Mouse (Mus musculus) lung, postnatal 0 days (tissue): Measurements from ENCODE around the gene Wdfy4. TPM values are rescaled to one million over a fixed set of nuclear protein-coding genes. Genes with fewer than 3 reads are reported as not detected.

Source experiments
- ATAC-seq: fragments of 200-750 bp; cut with Nextera tagmentation; 2 replicates; pipeline ENCODE4 v1.8.0; 2017; ENCODE audit warnings: moderate library complexity
- DNase-seq: peaks from one replicate; pipeline ENCODE4 v3.0.0-alpha.2; 2016; ENCODE audit warnings: low spot score
- H3K27ac ChIP-seq: fragments of 300-500 bp; sonication (generic); 2 replicates; pipeline ENCODE4 v1.5.1; 2014; ENCODE audit warnings: antibody characterized with exemption, mild to moderate bottlenecking, low read length, mixed read lengths
- H3K27me3 ChIP-seq: fragments of 300-500 bp; sonication (generic); replicated peaks from 2 replicates; pipeline ENCODE4 v1.6.1; 2014; ENCODE audit warnings: low read length, mixed read lengths; ENCODE audit not compliant: insufficient read depth
- H3K36me3 ChIP-seq: fragments of 300-500 bp; sonication (generic); 2 replicates; pipeline ENCODE4 v1.6.1; 2014; ENCODE audit warnings: low read length, mixed read lengths; ENCODE audit not compliant: insufficient read depth
- H3K4me1 ChIP-seq: fragments of 300-500 bp; sonication (generic); 2 replicates; pipeline ENCODE4 v1.6.1; 2014; ENCODE audit warnings: antibody characterized with exemption, low read depth, low read length, mixed read lengths; ENCODE audit not compliant: insufficient read depth
- H3K4me2 ChIP-seq: fragments of 300-500 bp; sonication (generic); replicated peaks from 2 replicates; pipeline ENCODE4 v1.6.1; 2014; ENCODE audit warnings: low read depth, mild to moderate bottlenecking, low read length, moderate library complexity, mixed read lengths
- H3K4me3 ChIP-seq: fragments of 300-500 bp; sonication (generic); 2 replicates; pipeline ENCODE4 v1.5.1; 2014; ENCODE audit warnings: low read depth, low read length
- H3K9ac ChIP-seq: fragments of 300-500 bp; sonication (generic); replicated peaks from 2 replicates; pipeline ENCODE4 v1.6.1; 2014; ENCODE audit warnings: low read depth, mild to moderate bottlenecking
- H3K9me3 ChIP-seq: fragments of 300-500 bp; sonication (generic); 2 replicates; pipeline ENCODE4 v1.6.1; 2016; ENCODE audit warnings: low read length, mixed read lengths
- CTCF ChIP-seq: IDR thresholded peaks from 2 replicates; pipeline ENCODE4 v1.5.1; 2016; ENCODE audit warnings: antibody characterized with exemption, mild to moderate bottlenecking
- EP300 ChIP-seq: IDR thresholded peaks from 2 replicates; pipeline ENCODE4 v1.6.1; 2016; ENCODE audit warnings: antibody characterized with exemption, mild to moderate bottlenecking, control low read depth
- WGBS: fragments of 180-500 bp; shearing (Covaris S2); extraction: QIAGEN DNeasy Blood & Tissue Kit; methylation state at CpG from one replicate; pipeline ENCODE4 v1.1.7; 2014; 5-methylcytosine and 5-hydroxymethylcytosine counted together
- polyA plus RNA-seq: library from polyadenylated mRNA; unstranded; fragments of >200 nt; fragmentation: Nextera tagmentation; extraction: Ambion mirVana; gene quantifications from 2 replicates; pipeline ENCODE4 v1.2.1, GENCODE M21; 2015

Gene Wdfy4
- polyA plus RNA-seq, 1 experiment from 2014 or later = 0.98 TPM

DNA sequence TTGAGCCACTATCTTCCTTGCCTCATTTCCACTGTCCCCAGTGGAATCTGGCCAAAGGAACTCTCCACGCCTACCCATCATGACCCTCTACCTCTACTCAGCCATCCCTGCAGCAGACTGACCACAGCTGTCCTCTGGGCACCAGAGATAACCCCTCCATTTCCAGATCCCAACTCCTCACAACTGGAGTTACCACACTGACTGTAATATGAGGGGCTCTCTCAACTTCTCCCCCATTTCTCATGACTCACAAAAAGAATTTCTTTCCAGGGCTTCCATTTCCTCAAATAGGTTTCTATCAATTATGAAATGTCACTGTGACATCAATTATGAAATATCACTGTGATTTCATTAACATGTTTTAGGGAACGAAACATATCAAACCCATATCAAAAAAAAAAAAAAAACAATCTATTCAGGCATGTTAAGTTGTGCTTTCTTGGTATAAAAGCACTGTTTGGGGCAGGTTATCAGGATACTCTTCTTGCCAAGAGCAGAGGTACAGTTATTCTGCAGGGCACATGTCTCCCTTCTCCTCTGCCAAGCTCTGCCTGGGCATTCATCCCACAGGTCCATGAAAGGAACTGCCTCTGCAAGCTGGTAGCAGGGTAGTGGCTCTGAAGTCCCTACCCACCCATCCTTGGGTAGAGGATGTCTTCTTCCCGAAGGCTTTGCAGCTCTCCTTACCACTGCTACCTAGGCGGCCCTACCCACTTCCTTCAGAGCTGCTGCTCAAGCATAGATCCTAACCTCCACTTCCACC, 10.1 kb downstream of the Wdfy4 start:
- Histone ChIP-seq H3K27me3 (no peaks in the 10 kb centered on the region), H3K9me3 (no peaks in the 10 kb centered on the region), H3K27ac (no peak overlapping the region), H3K9ac (no peak overlapping the region), H3K36me3 (no peaks in the 10 kb centered on the region), H3K4me2 (no peak overlapping the region), H3K4me3 (no peak overlapping the region), H3K4me1 (no peaks in the 10 kb centered on the region)
- no peak for TF ChIP-seq EP300
- no peak for ATAC-seq
- DNase-seq = no peak
- WGBS = 67% methylated on average over 4 of the region's 4 CpGs

DNA sequence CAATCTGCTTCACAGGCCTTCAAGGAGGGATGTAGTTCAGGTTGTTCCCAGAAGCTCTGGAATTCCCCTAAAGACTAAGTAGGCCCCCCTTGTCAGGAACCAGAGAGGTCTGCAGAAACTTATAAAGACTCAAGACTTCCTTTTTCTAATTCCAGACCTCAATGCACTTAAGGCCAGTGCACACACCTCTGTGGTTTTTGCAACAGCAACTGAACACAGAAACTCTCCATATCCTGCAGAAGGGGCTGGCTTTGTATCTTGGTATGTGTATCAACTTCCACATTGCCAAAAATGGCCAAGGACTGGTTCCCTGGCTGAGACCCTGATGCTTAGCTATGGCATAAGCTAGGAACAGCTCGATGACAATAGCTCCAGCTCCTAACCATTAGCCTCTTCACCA, 13.4 kb downstream of the Wdfy4 start:
- Histone ChIP-seq H3K4me1 (no peaks in the 10 kb centered on the region), H3K4me3 (no peak overlapping the region), H3K27ac (no peak overlapping the region), H3K9ac (no peak overlapping the region), H3K36me3 (no peaks in the 10 kb centered on the region), H3K27me3 (no peaks in the 10 kb centered on the region), H3K4me2 (no peak overlapping the region), H3K9me3 (no peaks in the 10 kb centered on the region)
- ATAC-seq (no peak), DNase-seq (no peak)
- no peak for TF ChIP-seq CTCF
- 66% methylated on average over 1 of the region's 1 CpGs for WGBS

DNA sequence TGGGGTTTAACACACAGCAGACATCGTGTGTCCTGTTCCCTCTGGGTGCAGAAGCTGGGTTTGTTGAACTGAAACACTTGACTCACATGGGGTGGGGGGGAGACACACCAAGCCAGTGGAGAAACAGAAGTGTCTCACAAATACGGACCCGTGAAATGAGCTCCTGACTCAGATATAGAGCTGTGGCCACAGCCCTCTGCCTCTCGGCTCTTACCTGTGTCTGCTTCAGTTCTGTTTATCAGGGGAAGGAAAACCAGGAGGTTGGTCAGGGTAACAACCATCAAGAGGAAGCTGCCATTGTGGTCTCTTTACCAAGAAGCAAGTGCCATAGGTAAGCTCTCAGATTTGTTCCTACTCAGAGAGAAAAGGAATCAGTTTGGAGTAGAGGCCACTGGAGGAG, 16.6 kb downstream of the Wdfy4 start:
- 73% methylated on average over 4 of the region's 4 CpGs for WGBS
- Histone ChIP-seq H3K27ac (no peak overlapping the region), H3K4me2 (no peak overlapping the region), H3K9me3 (no peaks in the 10 kb centered on the region), H3K4me3 (no peak overlapping the region), H3K9ac (no peak overlapping the region), H3K27me3 (no peaks in the 10 kb centered on the region), H3K4me1 (no peaks in the 10 kb centered on the region), H3K36me3 (no peaks in the 10 kb centered on the region)
- ATAC-seq (no peak), DNase-seq (no peak)
- no peak for TF ChIP-seq CTCF
- no peak for TF ChIP-seq EP300

DNA sequence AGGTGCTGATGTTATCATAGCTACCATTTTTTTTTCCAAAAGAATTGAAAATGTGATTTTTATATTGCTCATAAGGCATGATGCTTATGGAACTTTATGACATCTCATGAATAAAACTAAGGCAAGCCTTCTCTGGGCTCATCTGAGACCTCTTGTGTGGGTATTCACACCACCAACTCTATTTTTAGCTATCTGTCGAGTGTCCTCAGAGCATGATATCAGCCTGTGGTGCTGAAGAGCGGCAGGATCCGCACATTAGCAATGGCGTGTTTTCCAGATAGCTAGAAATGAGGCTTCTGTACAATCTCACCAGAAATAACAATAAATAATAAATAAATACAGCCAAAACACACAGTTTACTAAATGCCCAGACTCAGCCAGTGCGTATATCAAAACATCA, 23.1 kb downstream of the Wdfy4 start:
- H3K27ac ChIP-seq = no peak overlapping the region
- DNase-seq = no peak

DNA sequence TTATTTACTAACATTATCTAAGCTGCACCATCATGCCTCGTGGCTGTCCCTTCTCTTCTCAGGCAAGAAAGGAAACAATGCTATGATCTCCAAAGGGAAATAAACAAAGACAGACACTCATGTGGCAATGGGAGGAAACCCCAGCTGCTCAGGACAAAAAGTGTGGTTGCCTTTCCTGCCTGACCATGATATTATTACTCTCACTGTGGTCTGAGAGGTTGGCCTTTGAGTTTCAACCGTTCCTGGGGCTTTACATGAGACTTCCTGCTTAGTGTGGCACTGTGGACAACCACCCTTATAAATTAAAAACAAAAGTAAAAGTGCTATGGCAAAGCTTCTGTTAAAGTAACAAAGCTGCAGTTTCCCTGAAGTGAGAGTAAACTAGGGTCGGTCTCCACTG, 27.0 kb downstream of the Wdfy4 start:
- Histone ChIP-seq H3K4me3 (no peak overlapping the region), H3K27ac (no peak overlapping the region), H3K9me3 (no peaks in the 10 kb centered on the region), H3K36me3 (no peaks in the 10 kb centered on the region), H3K27me3 (no peaks in the 10 kb centered on the region), H3K9ac (no peak overlapping the region), H3K4me2 (no peak overlapping the region), H3K4me1 (no peaks in the 10 kb centered on the region)
- 36% methylated on average over 3 of the region's 3 CpGs for WGBS
- DNase-seq = no peak
- ATAC-seq = no peak
- TF ChIP-seq CTCF (no peak), EP300 (no peak)

More for the DNA sequence above, 23.1 kb downstream of the Wdfy4 start:
- 76% methylated on average over 5 of the region's 5 CpGs for WGBS
- TF ChIP-seq CTCF (no peak), EP300 (no peak)
- no peak overlapping the region for H3K4me3 ChIP-seq
- H3K27me3 ChIP-seq = no peaks in the 10 kb centered on the region
- H3K4me1 ChIP-seq = no peaks in the 10 kb centered on the region
- no peak overlapping the region for H3K9ac ChIP-seq
- no peaks in the 10 kb centered on the region for H3K36me3 ChIP-seq
- no peak overlapping the region for H3K4me2 ChIP-seq
- H3K9me3 ChIP-seq = no peaks in the 10 kb centered on the region
- no peak for ATAC-seq

DNA sequence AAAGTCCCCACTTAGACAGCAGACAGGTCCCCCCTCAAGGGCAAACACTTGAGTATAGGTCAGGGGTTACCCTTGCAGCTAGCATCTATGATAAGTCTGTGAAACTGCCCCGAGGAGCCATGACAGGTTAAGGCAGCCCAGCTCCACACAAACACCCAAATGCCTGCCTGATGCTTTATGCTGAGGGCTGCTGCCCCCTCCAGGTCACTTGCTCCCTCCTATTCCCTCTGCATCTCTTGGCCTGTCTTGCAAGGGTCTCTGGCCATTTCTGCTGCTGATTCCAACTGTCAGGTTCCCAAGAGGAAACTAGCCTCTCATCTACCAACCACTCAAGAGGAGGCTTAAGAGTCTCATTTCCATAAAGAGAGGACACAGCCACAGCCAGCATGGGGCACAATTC, 32.4 kb downstream of the Wdfy4 start:
- H3K9ac ChIP-seq = no peak overlapping the region
- H3K4me1 ChIP-seq = no peaks in the 10 kb centered on the region
- H3K36me3 ChIP-seq = no peaks in the 10 kb centered on the region
- H3K27me3 ChIP-seq = no peaks in the 10 kb centered on the region
- no peak overlapping the region for H3K4me3 ChIP-seq
- DNase-seq (no peak), ATAC-seq (no peak)
- H3K4me2 ChIP-seq = no peak overlapping the region
- WGBS = 40% methylated on average over 1 of the region's 1 CpGs
- no peak overlapping the region for H3K27ac ChIP-seq
- TF ChIP-seq EP300 (no peak), CTCF (no peak)
- H3K9me3 ChIP-seq = no peaks in the 10 kb centered on the region

DNA sequence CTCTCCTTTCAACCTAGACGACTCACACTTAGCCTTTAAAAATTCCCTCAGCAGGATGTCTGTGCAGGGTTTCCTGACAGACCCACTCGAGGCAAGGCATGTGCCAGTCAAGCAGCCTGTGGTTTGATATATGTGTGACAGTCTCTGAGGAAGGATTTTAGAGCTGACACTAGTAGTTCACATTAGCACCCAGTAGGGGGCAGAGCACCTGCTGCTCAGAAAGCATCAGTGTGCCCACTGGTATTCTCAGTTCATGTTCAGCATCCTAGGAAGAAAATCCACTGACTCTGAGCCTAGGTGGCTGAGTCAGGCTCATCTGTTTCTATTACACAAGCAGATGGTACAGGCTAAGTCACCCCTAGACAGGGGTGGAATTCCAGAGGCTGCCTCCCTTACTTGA, 39.0 kb downstream of the Wdfy4 start:
- peak; percentile 52 for TF ChIP-seq CTCF
- TF ChIP-seq EP300 = no peak
- Histone ChIP-seq H3K36me3 (no peaks in the 10 kb centered on the region), H3K9me3 (no peaks in the 10 kb centered on the region), H3K9ac (no peak overlapping the region), H3K27ac (no peak overlapping the region), H3K27me3 (no peaks in the 10 kb centered on the region), H3K4me3 (no peak overlapping the region), H3K4me2 (no peak overlapping the region), H3K4me1 (no peaks in the 10 kb centered on the region)
- ATAC-seq = no peak
- DNase-seq = peak; percentile 16
- 5% methylated on average over 2 of the region's 2 CpGs for WGBS
